Mouse (Mus musculus): ENCODE measurements at regions not wholly inside any gene's neighbourhood (a gene's known extent, or its start where the extent isn't known, plus 50 kb on each side); places are given as distances from the start of the nearest gene placed in this dataset.

- no peak for TF ChIP-seq POLR2A (IDR thresholded peaks at IDR 0.05; ENCODE audit: insufficient read length, low read depth)
- TF ChIP-seq MYOD1 (IDR thresholded peaks at IDR 0.05; ENCODE audit: control insufficient read depth in 1 of 3, insufficient read length in 2 of 3, low read depth in 2 of 3): no peak
- no peak for TF ChIP-seq MYOG (IDR thresholded peaks at IDR 0.05; ENCODE audit: control insufficient read depth in 1 of 3, insufficient read depth in 1 of 3, insufficient read length in 2 of 3, low read depth in 2 of 3)
- no peak for TF ChIP-seq E2F4 (IDR thresholded peaks at IDR 0.05; ENCODE audit: insufficient read depth)
These were observed 909.6 kb downstream of the Stpg2 start for GRCm38 (mm10) chr3:140115116-140115515.
